Mouse (Mus musculus) C2C12 (cell line): ENCODE results near the gene Fam168a. TPM values are rescaled to one million over a fixed set of nuclear protein-coding genes. Genes with fewer than 3 reads are reported as not detected.

Experiments used
- H3K27me3 ChIP-seq: one replicate; pipeline ENCODE4 v1.6.1; 2011; ENCODE audit not compliant: control insufficient read depth, insufficient read depth, insufficient read length
- H3K36me3 ChIP-seq: one replicate; pipeline ENCODE4 v1.6.1; 2011; ENCODE audit not compliant: control insufficient read depth, insufficient read depth
- H3K4me3 ChIP-seq: one replicate; pipeline ENCODE4 v1.5.1; 2011; ENCODE audit warnings: mild to moderate bottlenecking, control low read depth; ENCODE audit not compliant: poor library complexity, insufficient read depth, severe bottlenecking
- H3K79me2 ChIP-seq: one replicate; pipeline ENCODE4 v1.6.1; 2011; ENCODE audit not compliant: control insufficient read depth, insufficient read depth
- H3K79me3 ChIP-seq: one replicate; pipeline ENCODE4 v1.6.1; 2011; ENCODE audit warnings: low read depth, control low read depth
- H3ac ChIP-seq: one replicate; pipeline ENCODE3; 2011; ENCODE audit warnings: low read depth; ENCODE audit not compliant: control insufficient read depth, insufficient read length
- CEBPB ChIP-seq: IDR thresholded peaks from one replicate; pipeline ENCODE4 v1.6.1; 2011; ENCODE audit warnings: low read depth, mild to moderate bottlenecking, control low read depth, moderate library complexity
- CTCF ChIP-seq: IDR thresholded peaks from one replicate; pipeline ENCODE4 v1.5.1; 2011; ENCODE audit not compliant: control insufficient read depth, insufficient read depth, insufficient read length
- FOSL1 ChIP-seq: IDR thresholded peaks from one replicate; pipeline ENCODE4 v1.8.0; 2011; ENCODE audit warnings: mild to moderate bottlenecking, low read length; ENCODE audit not compliant: poor library complexity, insufficient read depth, severe bottlenecking
- MAX ChIP-seq: IDR thresholded peaks from one replicate; pipeline ENCODE4 v1.6.1; 2011; ENCODE audit warnings: mild to moderate bottlenecking, control low read depth
- MYOD1 ChIP-seq: IDR thresholded peaks from one replicate; pipeline ENCODE4 v1.6.1; 2011; ENCODE audit warnings: low read depth; ENCODE audit not compliant: control insufficient read depth, insufficient read length
- MYOG ChIP-seq: IDR thresholded peaks from one replicate; pipeline ENCODE4 v1.6.1; 2011; ENCODE audit not compliant: control insufficient read depth, insufficient read length; ENCODE audit errors: extremely low read depth
- USF1 ChIP-seq: IDR thresholded peaks from one replicate; pipeline ENCODE4 v1.6.1; 2011; ENCODE audit warnings: low read depth, mild to moderate bottlenecking, control low read depth, moderate library complexity
- polyA plus RNA-seq: library from polyadenylated mRNA; unstranded; fragments of >200 nt; fragmentation: generic; extraction: Trizol; gene quantifications from one replicate; pipeline ENCODE4 v1.2.1, GENCODE M21; 2012; ENCODE audit warnings: missing spikeins

Fam168a gene
- polyA plus RNA-seq, 1 experiment: 30.5 TPM

DNA sequence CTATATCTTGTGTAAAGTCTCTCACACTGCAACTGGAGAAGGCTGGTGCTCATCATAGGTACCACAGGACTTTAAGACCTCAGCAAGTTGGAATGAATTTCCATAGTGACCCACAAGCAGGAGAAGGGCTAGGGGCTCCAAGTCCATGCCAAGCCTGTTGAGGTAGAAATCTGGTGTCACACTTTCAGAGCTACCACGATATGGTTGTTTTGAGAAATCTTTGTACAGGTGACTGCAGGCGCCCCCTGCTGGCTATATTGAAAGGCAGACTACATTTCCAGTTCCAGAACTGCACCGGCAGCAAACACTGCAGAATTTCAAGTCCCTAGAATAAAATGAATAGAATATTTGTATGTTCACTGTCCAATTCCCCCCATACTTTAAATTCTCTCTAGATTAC is 160.2 kb downstream of the Fam168a start:
- Histone ChIP-seq H3K79me2 (peaks cover 10% of the 10 kb centered on the region), H3ac (no peak overlapping the region), H3K4me3 (no peak overlapping the region), H3K27me3 (no peaks in the 10 kb centered on the region), H3K36me3 (no peaks in the 10 kb centered on the region), H3K79me3 (peaks cover 2% of the 10 kb centered on the region)
- TF ChIP-seq MYOD1: no peak
- no peak for TF ChIP-seq USF1
- no peak for TF ChIP-seq FOSL1
- no peak for TF ChIP-seq MAX
- no peak for TF ChIP-seq CEBPB
- TF ChIP-seq CTCF: peak; percentile 15
- TF ChIP-seq MYOG: no peak

DNA sequence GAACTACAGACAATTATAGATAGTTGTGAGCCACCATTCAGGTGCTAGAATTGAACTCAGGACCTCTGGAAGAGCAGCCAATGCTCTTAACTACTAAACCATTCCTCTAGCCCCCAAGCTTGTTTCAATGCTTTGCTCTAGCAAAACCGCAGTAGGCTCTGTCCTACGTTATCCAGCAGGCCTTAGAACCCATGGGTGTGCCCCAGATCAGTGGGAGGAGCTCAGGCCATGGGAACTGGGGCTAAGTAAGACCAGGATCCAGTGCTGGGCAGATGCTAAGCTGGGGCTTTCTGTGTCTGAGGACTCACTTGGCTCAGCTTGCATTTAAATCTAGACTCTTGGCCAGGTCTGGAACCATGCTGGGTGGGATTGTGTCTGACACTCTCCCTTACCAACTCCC is 161.1 kb downstream of the Fam168a start:
- no peaks in the 10 kb centered on the region for H3K79me3 ChIP-seq
- H3K27me3 ChIP-seq: no peaks in the 10 kb centered on the region
- no peak overlapping the region for H3ac ChIP-seq
- no peak for TF ChIP-seq CTCF
- no peak for TF ChIP-seq CEBPB
- TF ChIP-seq MAX: no peak
- no peak for TF ChIP-seq USF1
- no peak for TF ChIP-seq MYOG
- TF ChIP-seq MYOD1: no peak
- TF ChIP-seq FOSL1: no peak
- no peaks in the 10 kb centered on the region for H3K36me3 ChIP-seq
- peaks cover 2% of the 10 kb centered on the region for H3K79me2 ChIP-seq
- H3K4me3 ChIP-seq: no peak overlapping the region

DNA sequence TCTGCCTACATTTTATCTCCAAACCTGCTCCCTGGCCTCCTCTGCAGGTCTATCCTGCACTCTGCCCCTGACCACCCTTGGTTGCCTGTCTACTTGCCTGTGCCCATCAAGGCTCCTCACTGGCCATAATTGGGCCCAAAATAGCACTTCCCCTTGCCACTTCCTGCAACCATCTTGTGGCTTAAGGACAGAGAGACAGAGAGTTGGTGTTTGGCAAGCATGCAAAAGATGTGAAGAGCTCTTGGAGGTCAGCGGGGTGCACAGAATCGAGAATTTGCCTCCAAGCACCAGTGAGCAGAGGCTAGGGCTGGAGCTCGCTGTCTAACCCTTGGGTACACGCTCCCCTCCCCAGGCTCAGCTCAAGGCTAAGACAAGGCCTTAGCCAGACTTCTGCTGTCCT is 162.1 kb downstream of the Fam168a start:
- Histone ChIP-seq H3K79me2 (no peaks in the 10 kb centered on the region), H3ac (no peak overlapping the region), H3K4me3 (no peak overlapping the region), H3K79me3 (no peaks in the 10 kb centered on the region), H3K27me3 (no peaks in the 10 kb centered on the region), H3K36me3 (peaks cover 3% of the 10 kb centered on the region)
- TF ChIP-seq CEBPB: no peak
- no peak for TF ChIP-seq FOSL1
- no peak for TF ChIP-seq USF1
- no peak for TF ChIP-seq MYOG
- TF ChIP-seq CTCF: no peak
- no peak for TF ChIP-seq MAX
- TF ChIP-seq MYOD1: no peak

- Histone ChIP-seq H3K36me3 (peaks cover 5% of the 10 kb centered on the region), H3K27me3 (no peaks in the 10 kb centered on the region), H3K79me2 (no peaks in the 10 kb centered on the region), H3K4me3 (no peak overlapping the region), H3ac (no peak overlapping the region), H3K79me3 (no peaks in the 10 kb centered on the region)
- TF ChIP-seq MYOD1 (no peak), CTCF (no peak), CEBPB (no peak), MYOG (no peak), USF1 (no peak), FOSL1 (no peak), MAX (no peak)
Observed at GRCm38 (mm10) chr7:100869877-100870629, 163.6 kb downstream of the Fam168a start.

GRCm38 (mm10) chr7:100871355-100871754 is 164.9 kb downstream of the Fam168a start:
- peaks cover 5% of the 10 kb centered on the region for H3K36me3 ChIP-seq
- H3K79me2 ChIP-seq: no peaks in the 10 kb centered on the region
- H3K4me3 ChIP-seq: no peak overlapping the region

More at GRCm38 (mm10) chr7:100871355-100871754, 164.9 kb downstream of the Fam168a start:
- Histone ChIP-seq H3K27me3 (no peaks in the 10 kb centered on the region), H3K79me3 (no peaks in the 10 kb centered on the region), H3ac (no peak overlapping the region)
- no peak for TF ChIP-seq USF1
- no peak for TF ChIP-seq CTCF
- no peak for TF ChIP-seq CEBPB
- no peak for TF ChIP-seq MAX
- TF ChIP-seq MYOG: no peak
- no peak for TF ChIP-seq FOSL1
